Mouse (Mus musculus) erythroblast, embryonic 14.5 days (primary cell): ENCODE results near the gene Tmem147. TPM values are rescaled to one million over a fixed set of nuclear protein-coding genes. Genes with fewer than 3 reads are reported as not detected.
A peak's percentile ranks its signal among the peaks of the same experiment; 100 is the strongest.

Source experiments
- H3K27me3 ChIP-seq: 2 replicates; pipeline ENCODE4 v1.6.1; 2012; ENCODE audit warnings: inconsistent platforms; ENCODE audit not compliant: control insufficient read depth
- H3K36me3 ChIP-seq: 2 replicates; pipeline ENCODE4 v1.6.1; 2012; ENCODE audit warnings: mild to moderate bottlenecking, inconsistent platforms; ENCODE audit not compliant: control insufficient read depth
- H3K4me1 ChIP-seq: 2 replicates; pipeline ENCODE4 v1.6.1; 2012; ENCODE audit warnings: inconsistent platforms; ENCODE audit not compliant: control insufficient read depth
- H3K4me3 ChIP-seq: replicated peaks from 2 replicates; pipeline ENCODE3; 2012; ENCODE audit warnings: moderate library complexity, mild to moderate bottlenecking, inconsistent platforms
- H3K9me3 ChIP-seq: 2 replicates; pipeline ENCODE4 v1.6.1; 2012; ENCODE audit warnings: low read length, inconsistent platforms, mixed read lengths; ENCODE audit not compliant: control insufficient read depth
- GATA1 ChIP-seq: IDR thresholded peaks from 2 replicates; pipeline ENCODE4 v1.6.1; 2012; ENCODE audit warnings: low read length, inconsistent platforms, mixed read lengths
- TAL1 ChIP-seq: IDR thresholded peaks from 3 replicates; pipeline ENCODE4 v1.6.1; 2012; ENCODE audit warnings: low read length, inconsistent platforms, mixed read lengths
- polyA plus RNA-seq: library from polyadenylated mRNA; stranded (reverse); fragments of >175 nt; gene quantifications from 2 replicates; pipeline ENCODE4 v1.2.3, GENCODE M21; 2012

The Tmem147 gene
- polyA plus RNA-seq, result 1.3 and 1.6 TPM in 2 replicates

- TF ChIP-seq GATA1 (no peak), TAL1 (no peak)
- Histone ChIP-seq H3K36me3 (peaks cover 49% of the 10 kb centered on the region), H3K9me3 (no peaks in the 10 kb centered on the region), H3K4me1 (peaks cover 26% of the 10 kb centered on the region), H3K27me3 (no peaks in the 10 kb centered on the region), H3K4me3 (peak within 1 kb of the TSS; percentile 77)
Observed at GRCm38 (mm10) chr7:30729396-30730063, at the start of gene Tmem147. Tmem147 (minus strand) TSS chr7:30729540.

GRCm38 (mm10) chr7:30777911-30778310 lies 48.6 kb upstream of the Tmem147 start:
- no peaks in the 10 kb centered on the region for H3K4me1 ChIP-seq
- H3K9me3 ChIP-seq, result no peaks in the 10 kb centered on the region
- H3K36me3 ChIP-seq, result no peaks in the 10 kb centered on the region
- no peaks in the 10 kb centered on the region for H3K27me3 ChIP-seq
- H3K4me3 ChIP-seq, result no peak overlapping the region
- TF ChIP-seq GATA1 (no peak), TAL1 (no peak)

- TF ChIP-seq TAL1 (no peak), GATA1 (no peak)
- H3K4me1 ChIP-seq, result no peaks in the 10 kb centered on the region
- no peaks in the 10 kb centered on the region for H3K27me3 ChIP-seq
- no peaks in the 10 kb centered on the region for H3K36me3 ChIP-seq
- H3K4me3 ChIP-seq, result no peak overlapping the region
- no peaks in the 10 kb centered on the region for H3K9me3 ChIP-seq
Observed at GRCm38 (mm10) chr7:30777081-30777579, 47.8 kb upstream of the Tmem147 start.

GRCm38 (mm10) chr7:30776104-30776503 lies 46.8 kb upstream of the Tmem147 start:
- H3K27me3 ChIP-seq, result no peaks in the 10 kb centered on the region
- no peaks in the 10 kb centered on the region for H3K4me1 ChIP-seq
- TF ChIP-seq GATA1 (no peak), TAL1 (no peak)
- H3K4me3 ChIP-seq, result no peak overlapping the region
- no peaks in the 10 kb centered on the region for H3K9me3 ChIP-seq
- no peaks in the 10 kb centered on the region for H3K36me3 ChIP-seq

- H3K9me3 ChIP-seq, result no peaks in the 10 kb centered on the region
- no peak for TF ChIP-seq TAL1
- TF ChIP-seq GATA1, result no peak
- no peak overlapping the region for H3K4me3 ChIP-seq
- no peaks in the 10 kb centered on the region for H3K4me1 ChIP-seq
- 0 out of 2 replicates have a peak, but pooled peaks cover 2% of the 10 kb centered on the region for H3K27me3 ChIP-seq
- no peaks in the 10 kb centered on the region for H3K36me3 ChIP-seq
Observed at GRCm38 (mm10) chr7:30769236-30769635, 39.9 kb upstream of the Tmem147 start.

GRCm38 (mm10) chr7:30766408-30766807 lies 37.1 kb upstream of the Tmem147 start:
- peaks cover 2% of the 10 kb centered on the region; the same call in 1 of the 2 replicates for H3K27me3 ChIP-seq

GRCm38 (mm10) chr7:30765173-30765572 lies 35.8 kb upstream of the Tmem147 start:
- H3K9me3 ChIP-seq, result no peaks in the 10 kb centered on the region
- peaks cover 5% of the 10 kb centered on the region for H3K4me1 ChIP-seq
- TF ChIP-seq GATA1, result no peak
- no peaks in the 10 kb centered on the region for H3K36me3 ChIP-seq
- no peak overlapping the region for H3K4me3 ChIP-seq
- peaks cover 2% of the 10 kb centered on the region; the same call in 1 of the 2 replicates for H3K27me3 ChIP-seq

More at GRCm38 (mm10) chr7:30766408-30766807, 37.1 kb upstream of the Tmem147 start:
- Histone ChIP-seq H3K9me3 (no peaks in the 10 kb centered on the region), H3K4me1 (peaks cover 5% of the 10 kb centered on the region), H3K36me3 (no peaks in the 10 kb centered on the region), H3K4me3 (no peak overlapping the region)
- TF ChIP-seq GATA1, result no peak
- TF ChIP-seq TAL1, result no peak

GRCm38 (mm10) chr7:30763456-30763855 lies 34.1 kb upstream of the Tmem147 start, which contains the start of gene Dmkn:
Dmkn (plus strand) TSS chr7:30763756.
- Histone ChIP-seq H3K4me1 (peaks cover 5% of the 10 kb centered on the region), H3K4me3 (no peak within 1 kb of the TSS), H3K27me3 (peaks cover 2% of the 10 kb centered on the region; the same call in 1 of the 2 replicates), H3K36me3 (no peaks in the 10 kb centered on the region), H3K9me3 (no peaks in the 10 kb centered on the region)
- TF ChIP-seq TAL1 (no peak), GATA1 (no peak)

GRCm38 (mm10) chr7:30761769-30762352 lies 32.5 kb upstream of the Tmem147 start:
- H3K36me3 ChIP-seq, result no peaks in the 10 kb centered on the region
- H3K4me3 ChIP-seq, result no peak overlapping the region
- TF ChIP-seq GATA1 (no peak), TAL1 (no peak)
- H3K27me3 ChIP-seq, result peaks cover 2% of the 10 kb centered on the region; the same call in 1 of the 2 replicates
- H3K4me1 ChIP-seq, result peaks cover 5% of the 10 kb centered on the region
- H3K9me3 ChIP-seq, result no peaks in the 10 kb centered on the region

- Histone ChIP-seq H3K36me3 (no peaks in the 10 kb centered on the region), H3K4me3 (no peak overlapping the region), H3K27me3 (no peaks in the 10 kb centered on the region; the same call in none of the 2 replicates), H3K9me3 (peaks cover 9% of the 10 kb centered on the region), H3K4me1 (peaks cover 5% of the 10 kb centered on the region)
- TF ChIP-seq TAL1, result no peak
- TF ChIP-seq GATA1, result no peak
Observed at GRCm38 (mm10) chr7:30758853-30759252, 29.5 kb upstream of the Tmem147 start.
